Mouse (Mus musculus) brain, embryonic 14.5 days (tissue): ENCODE results near the gene 9530068E07Rik.

Source experiments
- CTCF ChIP-seq: fragments of 200-500 bp; IDR thresholded peaks from 2 replicates; pipeline ENCODE4 v1.5.1; 2012; ENCODE audit warnings: inconsistent platforms, mild to moderate bottlenecking, moderate library complexity, borderline replicate concordance; ENCODE audit not compliant: insufficient read depth, insufficient read length; ENCODE audit errors: extremely low read depth
- POLR2A ChIP-seq: fragments of 200-500 bp; IDR thresholded peaks from 2 replicates; pipeline ENCODE4 v1.6.1; 2012; ENCODE audit warnings: mild to moderate bottlenecking, inconsistent platforms, borderline replicate concordance; ENCODE audit not compliant: poor library complexity, insufficient read depth, insufficient read length, severe bottlenecking; ENCODE audit errors: extremely low read depth

GRCm38 (mm10) chr11:52355601-52356000, 40.6 kb upstream of the 9530068E07Rik start:
- TF ChIP-seq POLR2A = no peak
- TF ChIP-seq CTCF = no peak
